Mouse (Mus musculus): Measurements from ENCODE around the gene Epb41. TPM values are rescaled to one million over a fixed set of nuclear protein-coding genes. Genes with fewer than 3 reads are reported as not detected.

Epb41 gene
- polyA plus RNA-seq, 1 experiment from 2014 or later = 136 TPM

GRCm38 (mm10) chr4:131920595-131921351 is 154.3 kb downstream of the Epb41 start:
- no peaks in the 10 kb centered on the region; the same call in 1 of the 2 replicates for H3K9me3 ChIP-seq
- peak overlapping the region; percentile 25; the same call in 1 of the 2 replicates for H3K27ac ChIP-seq
- peaks cover 96% of the 10 kb centered on the region for H3K27me3 ChIP-seq
- WGBS = under 1% methylated on average over 74 of the region's 76 CpGs
- H3K9ac ChIP-seq = peak overlapping the region; percentile 56
- H3K4me2 ChIP-seq = peak overlapping the region; percentile 74
- H3K36me3 ChIP-seq (replicated peaks) = peaks cover 21% of the 10 kb centered on the region
- peak overlapping the region; percentile 49 for H3K4me3 ChIP-seq (replicated peaks)
- no peak for ATAC-seq (ENCODE audit: low FRiP score)
- peaks cover 55% of the 10 kb centered on the region for H3K4me1 ChIP-seq

- Histone ChIP-seq H3K27ac (peak overlapping the region; percentile 25; the same call in 1 of the 2 replicates), H3K9ac (no peak overlapping the region), H3K4me2 (peak overlapping the region; percentile 74), H3K4me1 (peaks cover 62% of the 10 kb centered on the region), H3K27me3 (peaks cover 98% of the 10 kb centered on the region), H3K36me3 (replicated peaks) (peaks cover 15% of the 10 kb centered on the region), H3K4me3 (replicated peaks) (peak overlapping the region; percentile 49), H3K9me3 (no peaks in the 10 kb centered on the region; the same call in 1 of the 2 replicates)
- ATAC-seq (ENCODE audit: low FRiP score) = no peak
- WGBS = 3% methylated on average over 41 of the region's 51 CpGs
Observed at GRCm38 (mm10) chr4:131920141-131920594, 155.0 kb downstream of the Epb41 start.

- WGBS = 11% methylated on average over 15 of the region's 15 CpGs
- H3K9me3 ChIP-seq = no peaks in the 10 kb centered on the region; the same call in 1 of the 2 replicates
- H3K36me3 ChIP-seq (replicated peaks) = peaks cover 10% of the 10 kb centered on the region
- H3K4me3 ChIP-seq (replicated peaks) = peak overlapping the region; percentile 49
- H3K27me3 ChIP-seq = peaks cover 99% of the 10 kb centered on the region
- ATAC-seq (ENCODE audit: low FRiP score) = no peak
- H3K27ac ChIP-seq = no peak overlapping the region
- no peak overlapping the region for H3K9ac ChIP-seq
- peaks cover 63% of the 10 kb centered on the region for H3K4me1 ChIP-seq
- H3K4me2 ChIP-seq = peak overlapping the region; percentile 74
Observed at GRCm38 (mm10) chr4:131919506-131920140, 155.5 kb downstream of the Epb41 start.

- H3K27ac ChIP-seq = no peak overlapping the region
- no peak overlapping the region for H3K4me2 ChIP-seq
- H3K4me3 ChIP-seq (replicated peaks) = no peak overlapping the region
- H3K36me3 ChIP-seq (replicated peaks) = peaks cover 4% of the 10 kb centered on the region
- H3K4me1 ChIP-seq = peaks cover 59% of the 10 kb centered on the region
- no peaks in the 10 kb centered on the region; the same call in 1 of the 2 replicates for H3K9me3 ChIP-seq
- 9% methylated on average over 15 of the region's 15 CpGs for WGBS
- no peak for ATAC-seq (ENCODE audit: low FRiP score)
- peaks cover 98% of the 10 kb centered on the region for H3K27me3 ChIP-seq
- H3K9ac ChIP-seq = no peak overlapping the region
Observed at GRCm38 (mm10) chr4:131918711-131919500, 156.2 kb downstream of the Epb41 start.

- H3K27me3 ChIP-seq = peaks cover 98% of the 10 kb centered on the region
- 55% methylated on average over 7 of the region's 7 CpGs for WGBS
- H3K27ac ChIP-seq = no peak overlapping the region
- H3K4me3 ChIP-seq (replicated peaks) = no peak overlapping the region
- H3K9me3 ChIP-seq = no peaks in the 10 kb centered on the region; the same call in 1 of the 2 replicates
- no peak overlapping the region for H3K9ac ChIP-seq
- H3K36me3 ChIP-seq (replicated peaks) = no peaks in the 10 kb centered on the region; the same call in 1 of the 2 replicates
- H3K4me1 ChIP-seq = peaks cover 59% of the 10 kb centered on the region
- H3K4me2 ChIP-seq = no peak overlapping the region
- ATAC-seq (ENCODE audit: low FRiP score) = no peak
Observed at GRCm38 (mm10) chr4:131918026-131918533, 157.0 kb downstream of the Epb41 start.

GRCm38 (mm10) chr4:131917010-131917555 is 158.0 kb downstream of the Epb41 start:
- 81% methylated on average over 10 of the region's 10 CpGs for WGBS
- no peak for ATAC-seq (ENCODE audit: low FRiP score)
- H3K4me1 ChIP-seq = peaks cover 52% of the 10 kb centered on the region

GRCm38 (mm10) chr4:131916425-131916824 is 158.7 kb downstream of the Epb41 start:
- H3K27me3 ChIP-seq = peaks cover 98% of the 10 kb centered on the region
- no peaks in the 10 kb centered on the region for H3K36me3 ChIP-seq (replicated peaks)
- peaks cover 46% of the 10 kb centered on the region for H3K4me1 ChIP-seq
- no peaks in the 10 kb centered on the region for H3K9me3 ChIP-seq
- no peak overlapping the region for H3K4me2 ChIP-seq
- H3K27ac ChIP-seq = no peak overlapping the region
- ATAC-seq (ENCODE audit: low FRiP score) = peak; percentile 25; the same call in 1 of the 2 replicates
- H3K4me3 ChIP-seq (replicated peaks) = no peak overlapping the region
- H3K9ac ChIP-seq = no peak overlapping the region
- WGBS = 4% methylated on average over 15 of the region's 15 CpGs

More at GRCm38 (mm10) chr4:131917010-131917555, 158.0 kb downstream of the Epb41 start:
- Histone ChIP-seq H3K9ac (no peak overlapping the region), H3K36me3 (replicated peaks) (no peaks in the 10 kb centered on the region), H3K4me2 (no peak overlapping the region), H3K27ac (no peak overlapping the region), H3K27me3 (peaks cover 98% of the 10 kb centered on the region), H3K9me3 (no peaks in the 10 kb centered on the region; the same call in 1 of the 2 replicates), H3K4me3 (replicated peaks) (no peak overlapping the region)

GRCm38 (mm10) chr4:131915821-131916328 is 159.2 kb downstream of the Epb41 start:
- no peak for ATAC-seq (ENCODE audit: low FRiP score)
- Histone ChIP-seq H3K4me2 (peak overlapping the region; percentile 53), H3K27me3 (peaks cover 98% of the 10 kb centered on the region), H3K36me3 (replicated peaks) (no peaks in the 10 kb centered on the region), H3K27ac (no peak overlapping the region), H3K4me1 (peaks cover 45% of the 10 kb centered on the region), H3K9me3 (no peaks in the 10 kb centered on the region), H3K4me3 (replicated peaks) (peak overlapping the region; percentile 33; the same call in 1 of the 2 replicates), H3K9ac (0 out of 2 replicates have a peak overlapping the region, but pooled peaks have one; percentile 27)
- 24% methylated on average over 13 of the region's 13 CpGs for WGBS

- no peak for ATAC-seq (ENCODE audit: low FRiP score)
- no peaks in the 10 kb centered on the region for H3K36me3 ChIP-seq (replicated peaks)
- WGBS = 2% methylated on average over 31 of the region's 31 CpGs
- peaks cover 45% of the 10 kb centered on the region for H3K4me1 ChIP-seq
- peak overlapping the region; percentile 53 for H3K4me2 ChIP-seq
- H3K9me3 ChIP-seq = no peaks in the 10 kb centered on the region
- H3K27ac ChIP-seq = no peak overlapping the region
- H3K4me3 ChIP-seq (replicated peaks) = peak overlapping the region; percentile 33
- peaks cover 93% of the 10 kb centered on the region for H3K27me3 ChIP-seq
- H3K9ac ChIP-seq = 0 out of 2 replicates have a peak overlapping the region, but pooled peaks have one; percentile 27
Observed at GRCm38 (mm10) chr4:131914891-131915469, 160.1 kb downstream of the Epb41 start.

- no peak overlapping the region for H3K27ac ChIP-seq
- no peak overlapping the region for H3K9ac ChIP-seq
- no peak overlapping the region for H3K4me2 ChIP-seq
- ATAC-seq (ENCODE audit: low FRiP score) = no peak
- no peaks in the 10 kb centered on the region for H3K9me3 ChIP-seq
- no peak overlapping the region for H3K4me3 ChIP-seq (replicated peaks)
- WGBS = 4% methylated on average over 9 of the region's 9 CpGs
- no peaks in the 10 kb centered on the region for H3K36me3 ChIP-seq (replicated peaks)
- H3K4me1 ChIP-seq = peaks cover 44% of the 10 kb centered on the region
- H3K27me3 ChIP-seq = peaks cover 84% of the 10 kb centered on the region
Observed at GRCm38 (mm10) chr4:131914046-131914643, 161.0 kb downstream of the Epb41 start.

- Histone ChIP-seq H3K36me3 (replicated peaks) (no peaks in the 10 kb centered on the region), H3K4me1 (peaks cover 42% of the 10 kb centered on the region), H3K27me3 (peaks cover 78% of the 10 kb centered on the region), H3K4me2 (no peak overlapping the region), H3K4me3 (replicated peaks) (no peak overlapping the region), H3K9ac (no peak overlapping the region), H3K9me3 (no peaks in the 10 kb centered on the region), H3K27ac (no peak overlapping the region)
- 58% methylated on average over 10 of the region's 10 CpGs for WGBS
- no peak for ATAC-seq (ENCODE audit: low FRiP score)
Observed at GRCm38 (mm10) chr4:131913526-131913925, 161.6 kb downstream of the Epb41 start.
